Mouse (Mus musculus) intestine, embryonic 16.5 days (tissue): ENCODE results near the gene Dad1. TPM values are rescaled to one million over a fixed set of nuclear protein-coding genes. Genes with fewer than 3 reads are reported as not detected.
A peak's percentile ranks its signal among the peaks of the same experiment; 100 is the strongest.
"Not testable (repeated sequence)": the region's sequence is repeated elsewhere in the genome, so short reads cannot be mapped to it uniquely, and the experiment has no call there.

Experiments used
- ATAC-seq: fragments of 200-750 bp; cut with Nextera tagmentation; 2 replicates; pipeline ENCODE4 v1.8.0; 2017; ENCODE audit warnings: moderate TSS enrichment, moderate library complexity
- H3K27ac ChIP-seq: fragments of 300-500 bp; sonication (generic); 2 replicates; pipeline ENCODE4 v1.5.1; 2014; ENCODE audit warnings: mild to moderate bottlenecking, low read length
- H3K27me3 ChIP-seq: fragments of 300-500 bp; sonication (generic); replicated peaks from 2 replicates; pipeline ENCODE4 v1.6.1; 2014; ENCODE audit warnings: low read length, control low read depth, mixed read lengths; ENCODE audit not compliant: control insufficient read depth, insufficient read depth
- H3K36me3 ChIP-seq: fragments of 300-500 bp; sonication (generic); 2 replicates; pipeline ENCODE4 v1.6.1; 2014; ENCODE audit warnings: low read length, control low read depth; ENCODE audit not compliant: control insufficient read depth, insufficient read depth
- H3K4me1 ChIP-seq: fragments of 300-500 bp; sonication (generic); 2 replicates; pipeline ENCODE4 v1.6.1; 2014; ENCODE audit warnings: low read length, control low read depth, mixed read lengths; ENCODE audit not compliant: control insufficient read depth, insufficient read depth
- H3K4me2 ChIP-seq: fragments of 300-500 bp; sonication (generic); 2 replicates; pipeline ENCODE4 v1.6.1; 2014; ENCODE audit warnings: low read depth, low read length, control low read depth
- H3K4me3 ChIP-seq: fragments of 300-500 bp; sonication (generic); 2 replicates; pipeline ENCODE4 v1.5.1; 2014; ENCODE audit warnings: mild to moderate bottlenecking, low read length
- H3K9ac ChIP-seq: fragments of 300-500 bp; sonication (generic); 2 replicates; pipeline ENCODE4 v1.6.1; 2014; ENCODE audit warnings: low read depth, low read length
- H3K9me3 ChIP-seq: fragments of 300-500 bp; sonication (generic); 2 replicates; pipeline ENCODE4 v1.6.1; 2016; ENCODE audit warnings: low read length, control low read depth; ENCODE audit not compliant: control insufficient read depth
- WGBS: fragments of 180-500 bp; shearing (Covaris S2); extraction: QIAGEN DNeasy Blood & Tissue Kit; methylation state at CpG from one replicate; pipeline ENCODE4 v1.1.7; 2014; 5-methylcytosine and 5-hydroxymethylcytosine counted together
- polyA plus RNA-seq: library from polyadenylated mRNA; unstranded; fragments of >200 nt; fragmentation: Nextera tagmentation; extraction: Ambion mirVana; gene quantifications from 2 replicates; pipeline ENCODE4 v1.2.1, GENCODE M21; 2015

Dad1 gene
- polyA plus RNA-seq, 1 experiment from 2014 or later, result 514 TPM

DNA sequence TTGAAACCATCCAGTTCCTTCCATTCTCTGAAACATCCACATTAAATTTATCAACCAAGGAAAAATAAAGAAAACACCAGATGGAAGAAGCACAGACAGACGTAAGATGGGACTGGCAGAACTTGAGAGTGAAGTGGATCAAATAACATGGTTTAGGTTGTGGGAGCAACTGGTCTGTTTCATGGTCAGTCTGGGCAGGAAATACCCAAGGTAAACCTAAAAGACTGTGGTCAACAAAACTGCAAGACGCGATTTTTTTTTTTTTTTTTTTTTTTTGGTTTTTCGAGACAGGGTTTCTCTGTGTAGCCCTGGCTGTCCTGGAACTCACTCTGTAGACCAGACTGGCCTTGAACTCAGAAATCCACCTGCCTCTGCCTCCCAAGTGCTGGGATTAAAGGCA lies 24.1 kb downstream of the Dad1 start:
- not testable (repeated sequence) for H3K4me2 ChIP-seq, H3K4me3 ChIP-seq, H3K27me3 ChIP-seq, H3K36me3 ChIP-seq, ATAC-seq, H3K9me3 ChIP-seq, H3K27ac ChIP-seq, H3K9ac ChIP-seq
- WGBS, result 85% methylated on average over 3 of the region's 4 CpGs
- peaks cover 50% of the 10 kb centered on the region for H3K4me1 ChIP-seq

DNA sequence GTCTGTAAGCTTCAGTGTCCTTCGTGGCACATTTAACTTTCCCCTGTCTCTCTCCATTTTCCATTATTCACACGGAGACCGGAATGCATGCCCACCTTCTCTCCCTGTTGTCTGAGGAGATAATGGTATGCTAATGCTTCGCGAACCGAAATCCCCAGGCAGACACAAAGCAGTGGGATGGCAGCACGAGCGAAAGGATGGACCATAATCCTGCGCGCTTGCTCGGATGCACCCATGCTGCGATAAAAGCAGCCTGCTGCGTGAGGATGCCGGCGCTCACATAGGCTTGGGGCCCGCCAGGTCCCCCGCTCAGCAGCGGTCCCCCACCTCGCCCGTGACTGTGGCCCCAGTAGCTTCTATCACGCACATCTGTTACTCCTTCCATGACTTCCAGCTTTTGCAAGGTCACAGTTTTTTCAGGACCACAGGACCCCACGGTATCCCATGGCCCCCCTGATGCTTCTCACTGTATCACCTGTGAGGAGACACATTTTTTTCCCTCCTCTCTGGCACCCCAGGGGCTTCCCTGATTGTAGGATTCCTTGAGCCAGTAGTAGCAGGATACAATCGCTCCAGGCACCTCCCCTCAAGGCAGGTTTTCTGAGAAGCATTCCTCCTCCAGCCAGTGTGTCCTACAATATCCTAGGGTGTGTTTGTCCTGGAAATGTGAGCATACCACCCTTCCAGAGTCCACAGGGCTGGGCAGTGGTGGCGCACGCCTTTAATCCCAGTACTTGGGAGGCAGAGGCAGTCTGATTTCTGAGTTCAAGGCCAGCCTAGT lies 24.8 kb downstream of the Dad1 start:
- Histone ChIP-seq H3K4me2 (no peak overlapping the region), H3K4me3 (no peak overlapping the region), H3K9ac (peak overlapping the region; percentile 12; the same call in 1 of the 2 replicates), H3K27me3 (no peaks in the 10 kb centered on the region), H3K9me3 (no peaks in the 10 kb centered on the region), H3K36me3 (no peaks in the 10 kb centered on the region), H3K27ac (no peak overlapping the region), H3K4me1 (peaks cover 50% of the 10 kb centered on the region)
- ATAC-seq, result no peak
- WGBS, result 27% methylated on average over 25 of the region's 25 CpGs

DNA sequence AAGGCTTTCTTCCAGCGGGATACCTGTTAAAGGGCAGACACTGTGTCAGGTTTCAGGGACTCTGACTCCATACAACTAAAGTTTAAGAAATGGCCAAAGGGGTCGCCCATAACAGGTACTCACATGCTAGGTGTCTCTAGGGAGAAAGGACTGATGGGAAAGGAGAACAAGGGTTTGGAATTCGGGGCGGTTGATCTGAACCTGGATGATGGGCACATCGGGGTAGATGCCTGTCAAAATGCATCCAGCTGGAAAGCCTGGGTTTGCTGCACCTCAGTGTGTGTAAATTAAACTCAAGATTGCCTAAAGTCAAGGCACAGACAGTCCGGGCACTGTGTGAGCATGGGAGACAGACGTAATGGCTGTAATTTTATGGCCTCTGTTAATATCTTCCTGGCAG lies 25.4 kb downstream of the Dad1 start:
- H3K9me3 ChIP-seq, result no peaks in the 10 kb centered on the region
- H3K36me3 ChIP-seq, result no peaks in the 10 kb centered on the region
- ATAC-seq, result no peak
- H3K4me2 ChIP-seq, result peak overlapping the region; percentile 53; the same call in 1 of the 2 replicates
- no peak overlapping the region; the same call in 1 of the 2 replicates for H3K27ac ChIP-seq
- no peak overlapping the region for H3K4me3 ChIP-seq
- H3K27me3 ChIP-seq, result no peaks in the 10 kb centered on the region
- H3K4me1 ChIP-seq, result peaks cover 44% of the 10 kb centered on the region
- H3K9ac ChIP-seq, result peak overlapping the region; percentile 46
- 27% methylated on average over 7 of the region's 7 CpGs for WGBS

DNA sequence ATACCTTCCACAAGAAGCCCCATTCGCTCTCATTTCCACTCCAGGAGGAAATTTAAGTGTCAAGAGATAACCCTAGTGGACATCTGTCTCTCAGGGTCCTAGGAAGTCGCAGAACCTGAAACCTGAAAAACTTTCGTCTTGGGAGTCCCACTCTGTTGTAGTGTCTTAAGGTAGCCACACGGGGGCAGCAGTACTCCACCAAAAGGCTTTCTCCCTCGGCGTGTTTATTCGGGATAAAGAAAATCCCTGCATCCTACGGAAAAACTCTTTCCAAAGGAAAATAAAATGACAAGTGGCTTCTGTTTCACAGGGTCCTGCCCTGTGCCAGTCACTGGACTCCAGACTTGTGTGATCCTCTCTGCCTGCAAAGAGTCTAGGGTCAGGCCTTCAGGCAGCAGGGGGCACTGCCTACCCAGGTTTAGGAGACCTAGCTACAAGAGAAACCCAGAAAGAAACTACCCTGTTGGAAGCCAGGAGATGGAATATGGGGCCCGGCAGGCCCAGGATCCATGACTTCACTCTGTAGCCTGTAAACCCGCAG lies 25.9 kb downstream of the Dad1 start:
- ATAC-seq, result peak; percentile 36
- H3K27me3 ChIP-seq, result no peaks in the 10 kb centered on the region
- peaks cover 39% of the 10 kb centered on the region for H3K4me1 ChIP-seq
- peak overlapping the region; percentile 56 for H3K9ac ChIP-seq
- H3K4me3 ChIP-seq, result peak overlapping the region; percentile 40
- no peaks in the 10 kb centered on the region for H3K36me3 ChIP-seq
- under 1% methylated on average over 10 of the region's 10 CpGs for WGBS
- H3K27ac ChIP-seq, result peak overlapping the region; percentile 60
- H3K4me2 ChIP-seq, result peak overlapping the region; percentile 53
- no peaks in the 10 kb centered on the region for H3K9me3 ChIP-seq

DNA sequence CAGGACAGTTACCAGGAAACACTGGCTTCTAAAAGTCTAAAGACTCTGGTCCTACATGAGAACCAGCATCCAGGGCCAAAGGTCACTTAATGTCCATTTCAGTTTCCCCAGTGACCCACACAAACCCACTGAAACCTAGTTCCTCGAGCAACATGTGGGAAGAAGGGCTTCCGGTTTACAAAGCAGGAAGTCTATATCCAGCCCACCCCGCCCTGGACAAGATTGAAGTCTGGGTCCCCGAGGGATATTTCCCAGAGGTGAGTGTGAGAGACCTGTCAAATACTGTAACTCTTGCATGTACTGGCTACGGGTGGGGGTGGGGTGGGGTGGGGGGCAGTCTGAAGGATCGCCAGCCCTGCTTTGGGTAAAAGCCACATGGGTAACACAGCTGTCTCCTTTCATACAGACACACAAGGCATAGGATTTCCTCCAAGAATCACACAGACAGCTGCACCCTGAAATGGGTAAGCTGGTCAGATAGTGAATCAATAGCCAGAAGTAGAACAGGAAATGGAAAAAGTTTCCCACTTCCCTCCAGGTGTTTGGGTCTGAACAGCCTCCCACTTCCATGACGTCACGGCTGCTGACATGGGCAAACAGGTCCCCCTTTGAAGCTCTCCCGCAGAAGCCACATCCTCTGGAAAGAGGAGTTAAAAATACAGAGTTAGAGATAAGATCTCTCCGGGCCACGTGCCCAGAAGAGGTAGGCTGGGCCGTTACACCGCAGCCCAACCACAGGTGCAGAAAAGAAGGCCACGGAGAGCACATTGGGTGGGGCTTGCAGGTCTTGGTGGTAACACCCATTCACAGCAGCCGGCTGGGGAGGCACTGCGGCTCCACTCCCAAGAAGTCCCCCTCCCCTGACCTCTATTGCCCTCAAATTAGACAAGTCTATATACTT lies 26.7 kb downstream of the Dad1 start:
- H3K9me3 ChIP-seq, result no peaks in the 10 kb centered on the region
- H3K4me3 ChIP-seq, result peak overlapping the region; percentile 40
- H3K36me3 ChIP-seq, result no peaks in the 10 kb centered on the region
- ATAC-seq, result peak; percentile 65
- H3K9ac ChIP-seq, result peak overlapping the region; percentile 56
- H3K4me1 ChIP-seq, result peaks cover 35% of the 10 kb centered on the region
- peak overlapping the region; percentile 60 for H3K27ac ChIP-seq
- 26% methylated on average over 16 of the region's 16 CpGs for WGBS
- no peaks in the 10 kb centered on the region for H3K27me3 ChIP-seq
- peak overlapping the region; percentile 53 for H3K4me2 ChIP-seq

DNA sequence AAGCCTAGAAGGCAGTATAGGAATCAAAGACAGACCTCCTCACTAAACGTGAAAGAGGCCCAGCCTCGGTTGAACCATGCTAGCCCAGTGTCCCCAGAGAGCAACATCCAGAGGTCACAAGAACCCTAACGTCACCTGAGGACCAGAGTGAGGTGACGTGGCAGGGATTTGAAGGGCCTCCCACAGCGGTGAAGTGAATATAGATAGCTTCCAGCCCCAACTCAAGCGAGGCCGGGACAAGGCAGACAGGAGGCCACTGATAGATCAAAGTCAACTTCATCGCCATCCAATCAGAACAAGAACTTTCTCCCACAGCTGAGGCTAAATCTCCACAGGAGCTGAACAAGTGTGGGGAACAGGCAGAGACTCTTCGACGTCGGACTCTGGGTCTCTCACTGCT lies 28.2 kb downstream of the Dad1 start:
- Histone ChIP-seq H3K27me3 (no peaks in the 10 kb centered on the region), H3K4me3 (no peak overlapping the region), H3K36me3 (no peaks in the 10 kb centered on the region), H3K27ac (no peak overlapping the region), H3K4me1 (peaks cover 28% of the 10 kb centered on the region), H3K9me3 (no peaks in the 10 kb centered on the region), H3K4me2 (no peak overlapping the region), H3K9ac (no peak overlapping the region)
- WGBS, result 84% methylated on average over 11 of the region's 11 CpGs
- ATAC-seq, result no peak

DNA sequence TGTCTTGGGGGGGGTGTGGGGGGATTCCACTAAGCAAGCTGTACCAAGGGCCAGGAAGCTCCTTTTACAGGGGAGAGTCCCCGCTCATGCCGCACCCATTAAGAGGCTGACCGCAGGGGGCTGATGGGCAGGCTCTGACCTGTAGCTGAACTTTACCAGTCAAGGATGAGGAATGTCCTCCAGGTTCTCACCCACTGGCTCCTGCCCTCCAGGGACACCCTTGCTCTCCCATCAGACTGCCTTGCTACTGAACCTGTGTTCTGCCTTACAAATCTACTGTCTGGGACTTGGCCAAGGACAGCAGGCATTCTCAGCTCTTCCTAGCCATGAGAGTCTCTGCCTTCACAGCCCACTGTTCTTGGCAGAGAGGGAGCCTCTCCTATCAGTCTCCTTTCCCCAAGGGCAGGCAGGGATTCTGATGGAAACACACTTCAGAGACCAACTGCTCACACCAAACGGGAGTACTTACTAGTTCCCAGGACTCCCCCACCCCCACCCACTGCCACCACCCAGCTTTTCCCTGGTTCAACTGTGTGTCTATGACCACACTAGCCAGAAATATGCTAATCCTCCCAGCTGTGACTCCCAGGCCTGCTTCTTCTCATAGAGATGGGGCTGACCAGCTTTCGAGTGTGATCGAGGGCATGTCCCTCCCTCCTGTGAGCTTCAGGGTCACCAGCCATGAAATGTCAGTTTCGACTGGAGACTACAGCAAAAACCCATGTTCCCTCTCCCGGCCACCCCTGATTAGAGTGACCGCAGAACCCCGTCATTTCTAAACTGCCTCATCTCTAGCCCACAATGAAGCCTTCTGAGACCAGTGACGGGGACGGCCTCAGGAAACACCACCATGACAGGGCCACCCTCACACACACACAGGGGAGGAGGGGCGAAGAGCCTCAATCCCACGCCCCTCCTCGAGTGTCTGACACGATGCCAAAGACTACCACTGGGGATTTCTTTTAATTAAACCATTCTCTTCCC lies 29.1 kb downstream of the Dad1 start:
- Histone ChIP-seq H3K27ac (no peak overlapping the region), H3K9me3 (no peaks in the 10 kb centered on the region), H3K36me3 (no peaks in the 10 kb centered on the region), H3K4me2 (no peak overlapping the region), H3K9ac (peak overlapping the region; percentile 5; the same call in 1 of the 2 replicates), H3K27me3 (no peaks in the 10 kb centered on the region), H3K4me1 (peaks cover 26% of the 10 kb centered on the region), H3K4me3 (no peak overlapping the region)
- WGBS, result 55% methylated on average over 16 of the region's 16 CpGs
- no peak for ATAC-seq

DNA sequence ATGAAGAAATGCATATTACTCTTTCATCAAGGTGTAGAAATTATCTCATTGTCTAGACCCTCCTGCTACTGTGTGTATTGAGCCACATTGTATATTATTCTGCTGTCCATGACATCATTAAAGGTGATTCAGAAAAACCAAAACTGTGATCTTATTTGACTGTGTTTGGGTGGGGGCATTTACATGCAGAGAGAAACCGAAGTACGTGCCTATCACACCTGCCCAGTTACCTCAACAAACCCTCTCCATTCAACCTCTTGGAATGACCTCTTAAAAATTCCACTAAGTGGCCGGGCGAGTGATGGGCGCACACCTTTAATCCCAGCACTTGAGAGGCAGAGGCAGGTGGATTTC lies 29.9 kb downstream of the Dad1 start:
- no peak overlapping the region for H3K4me3 ChIP-seq
- no peak overlapping the region for H3K27ac ChIP-seq
- H3K27me3 ChIP-seq, result no peaks in the 10 kb centered on the region
- WGBS, result 88% methylated on average over 5 of the region's 5 CpGs
- H3K36me3 ChIP-seq, result no peaks in the 10 kb centered on the region
- H3K4me1 ChIP-seq, result peaks cover 26% of the 10 kb centered on the region
- ATAC-seq, result no peak
- H3K9me3 ChIP-seq, result no peaks in the 10 kb centered on the region
- H3K9ac ChIP-seq, result no peak overlapping the region
- H3K4me2 ChIP-seq, result no peak overlapping the region
